In genomic region chr6:106740244-106740825, GRCm38 (mm10) we compare ENCODE assay signal across 34 mouse cellular contexts. TPM values are rescaled to one million over a fixed set of nuclear protein-coding genes. Genes with fewer than 3 reads are reported as not detected.
"Had no signal": no experiment of that assay in that cellular context is flagged by ENCODE, and none has a peak within 500 bp of the region (broad histone marks: within the 10 kb centered on the region; RNA-seq: fewer than 3 reads in every experiment).

No protein-coding gene starts in this region.

- H3K27me3 ChIP-seq: embryonic facial prominence, embryonic 12.5 days; embryonic facial prominence, embryonic 13.5 days; embryonic facial prominence, embryonic 15.5 days; forebrain, embryonic 12.5 days; forebrain, embryonic 13.5 days; forebrain, embryonic 15.5 days had no signal

- H3K9me3 ChIP-seq: embryonic facial prominence, embryonic 10.5 days; embryonic facial prominence, embryonic 12.5 days; embryonic facial prominence, embryonic 13.5 days; embryonic facial prominence, embryonic 15.5 days; forebrain, embryonic 10.5 days; forebrain, embryonic 12.5 days; forebrain, embryonic 13.5 days; forebrain, embryonic 15.5 days had no signal

- H3K27ac ChIP-seq: embryonic facial prominence, embryonic 10.5 days; embryonic facial prominence, embryonic 12.5 days; embryonic facial prominence, embryonic 13.5 days; embryonic facial prominence, embryonic 15.5 days; forebrain, embryonic 10.5 days; forebrain, embryonic 12.5 days; forebrain, embryonic 13.5 days; forebrain, embryonic 15.5 days; gastrocnemius, adult 2 months; heart, adult 2 months had no signal

- H3K9ac ChIP-seq: embryonic facial prominence, embryonic 12.5 days; embryonic facial prominence, embryonic 13.5 days; embryonic facial prominence, embryonic 15.5 days; forebrain, embryonic 12.5 days; forebrain, embryonic 13.5 days; forebrain, embryonic 15.5 days; forebrain, postnatal 0 days had no signal

- H3K4me1 ChIP-seq: embryonic facial prominence, embryonic 10.5 days; embryonic facial prominence, embryonic 12.5 days; embryonic facial prominence, embryonic 13.5 days; embryonic facial prominence, embryonic 15.5 days; forebrain, embryonic 10.5 days; forebrain, embryonic 12.5 days; forebrain, embryonic 13.5 days; forebrain, embryonic 15.5 days had no signal

- H3K4me3 ChIP-seq: embryonic facial prominence, embryonic 10.5 days; embryonic facial prominence, embryonic 12.5 days; embryonic facial prominence, embryonic 13.5 days; embryonic facial prominence, embryonic 15.5 days; erythroblast, embryonic 14.5 days; forebrain, embryonic 10.5 days; forebrain, embryonic 12.5 days; forebrain, embryonic 13.5 days; forebrain, embryonic 15.5 days; gastrocnemius, adult 2 months; heart, adult 2 months had no signal

- H3K4me2 ChIP-seq: embryonic facial prominence, embryonic 12.5 days; embryonic facial prominence, embryonic 13.5 days; embryonic facial prominence, embryonic 15.5 days; forebrain, embryonic 12.5 days; forebrain, embryonic 13.5 days; forebrain, embryonic 15.5 days had no signal

- ATAC-seq: forebrain, embryonic 13.5 days; forebrain, embryonic 14.5 days; forebrain, embryonic 15.5 days; forebrain, embryonic 16.5 days; forebrain, postnatal 0 days had no signal

- H3K36me3 ChIP-seq: embryonic facial prominence, embryonic 10.5 days; embryonic facial prominence, embryonic 12.5 days; embryonic facial prominence, embryonic 13.5 days; embryonic facial prominence, embryonic 15.5 days; forebrain, embryonic 10.5 days; forebrain, embryonic 12.5 days; forebrain, embryonic 15.5 days had no signal

- DNase-seq: cerebellum, adult 8-10 months; cerebellum, adult 9-10 months; cerebellum, adult 9-11 months; cerebellum, postnatal 10 days; cerebellum, postnatal 14 days; cerebellum, postnatal 25 days; cerebellum, postnatal 36 days; embryo, embryonic 11 days; forebrain, postnatal 0 days; gastrocnemius, adult 2 months; gastrocnemius, postnatal 10 days; gastrocnemius, postnatal 14 days; gastrocnemius, postnatal 25 days; gastrocnemius, postnatal 36 days; heart, adult 18-20 months; heart, adult 2 months had no signal

RNA-seq across cellular contexts. Expression of gene Il5ra, which starts 8.5 kb away (rescaled TPM):
- total RNA-seq: forebrain, postnatal 0 days; gastrocnemius, adult 18-20 months; gastrocnemius, adult 2 months; gastrocnemius, adult 8-10 months; gastrocnemius, postnatal 10 days; gastrocnemius, postnatal 14 days; gastrocnemius, postnatal 25 days; gastrocnemius, postnatal 36 days; heart, adult 8-10 months had no signal
- polyA plus RNA-seq: cortical plate, adult 2 months; embryonic facial prominence, embryonic 10.5 days; embryonic facial prominence, embryonic 11.5 days; embryonic facial prominence, embryonic 12.5 days; embryonic facial prominence, embryonic 13.5 days; erythroblast, embryonic 14.5 days; forebrain, embryonic 10.5 days; forebrain, embryonic 11.5 days; forebrain, embryonic 12.5 days; forebrain, embryonic 13.5 days; forebrain, embryonic 14.5 days; forebrain, embryonic 16.5 days; frontal cortex, adult 2 months had no signal
